Mouse (Mus musculus): ENCODE results near the gene Thbs4.

DNA sequence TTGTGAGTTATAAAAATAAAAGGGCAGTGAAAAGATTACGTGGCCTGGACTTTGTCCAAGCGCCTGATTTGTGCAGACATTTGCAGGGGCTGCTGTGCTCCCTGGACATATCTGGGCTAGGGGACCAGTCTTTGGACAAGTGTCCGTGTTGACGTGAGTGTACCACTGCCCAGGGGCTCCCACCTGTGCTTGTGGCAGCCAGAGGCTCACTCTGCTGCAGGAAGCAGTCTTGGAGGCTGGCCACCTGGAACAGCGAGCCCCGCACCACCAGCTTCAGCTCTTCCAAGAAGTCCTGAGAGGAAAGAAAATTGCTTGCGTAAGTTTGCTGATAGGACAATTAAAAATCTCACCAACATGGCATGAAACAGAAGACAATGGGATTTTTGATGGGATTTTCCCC lies 18.7 kb downstream of the Thbs4 start:
- TF ChIP-seq CTCF (IDR thresholded peaks at IDR 0.05; ENCODE audit: low read depth): no peak
- no peak for TF ChIP-seq EP300 (IDR thresholded peaks at IDR 0.05; ENCODE audit: low read depth)
